Mouse (Mus musculus): ENCODE results near the gene Gm9008.
"Not testable (repeated sequence)": the region's sequence is repeated elsewhere in the genome, so short reads cannot be mapped to it uniquely, and the experiment has no call there.

Gm9008 gene

DNA sequence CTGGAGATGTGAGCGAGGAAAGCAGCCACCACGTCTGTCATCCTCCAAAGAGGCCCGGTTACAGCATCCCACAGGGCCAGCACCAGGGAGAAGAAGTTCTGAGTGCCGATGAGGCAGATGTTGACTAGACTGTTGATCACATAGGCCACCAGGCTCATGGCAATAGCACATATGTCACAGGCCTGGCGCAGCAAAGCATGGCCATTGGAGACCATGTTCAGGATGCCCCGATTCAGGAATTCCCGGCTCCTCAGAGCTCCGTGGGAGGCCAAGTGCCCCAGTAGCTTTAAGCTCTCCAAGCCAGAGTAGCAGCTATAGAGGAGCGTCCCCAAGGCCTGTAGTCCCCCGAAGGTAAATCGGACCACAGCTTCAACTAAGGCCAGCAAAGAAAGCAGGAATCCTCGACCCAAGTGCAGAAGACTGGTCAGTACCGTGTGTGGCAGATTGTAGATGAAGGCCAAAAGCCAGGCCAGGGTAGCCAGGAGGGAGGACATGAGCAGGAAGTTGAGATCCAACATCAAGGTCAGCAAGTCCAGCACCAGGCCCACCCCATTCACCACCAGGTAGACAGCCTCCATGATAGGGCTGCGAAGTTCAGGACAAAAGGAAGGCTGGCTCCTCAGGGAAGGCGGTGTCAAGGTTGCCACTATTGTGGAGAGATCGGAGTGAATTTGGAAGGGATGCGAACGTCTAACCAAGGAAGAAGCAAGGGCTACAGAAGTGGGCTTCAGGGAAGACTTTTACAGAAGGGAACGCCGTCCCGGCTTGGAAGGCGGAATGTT, at the start of gene Gm9008:
TSS of gene Gm9008 (minus strand) at position 731 of the 782 bp plus-strand sequence.
- not testable (repeated sequence) for DNase-seq

DNA sequence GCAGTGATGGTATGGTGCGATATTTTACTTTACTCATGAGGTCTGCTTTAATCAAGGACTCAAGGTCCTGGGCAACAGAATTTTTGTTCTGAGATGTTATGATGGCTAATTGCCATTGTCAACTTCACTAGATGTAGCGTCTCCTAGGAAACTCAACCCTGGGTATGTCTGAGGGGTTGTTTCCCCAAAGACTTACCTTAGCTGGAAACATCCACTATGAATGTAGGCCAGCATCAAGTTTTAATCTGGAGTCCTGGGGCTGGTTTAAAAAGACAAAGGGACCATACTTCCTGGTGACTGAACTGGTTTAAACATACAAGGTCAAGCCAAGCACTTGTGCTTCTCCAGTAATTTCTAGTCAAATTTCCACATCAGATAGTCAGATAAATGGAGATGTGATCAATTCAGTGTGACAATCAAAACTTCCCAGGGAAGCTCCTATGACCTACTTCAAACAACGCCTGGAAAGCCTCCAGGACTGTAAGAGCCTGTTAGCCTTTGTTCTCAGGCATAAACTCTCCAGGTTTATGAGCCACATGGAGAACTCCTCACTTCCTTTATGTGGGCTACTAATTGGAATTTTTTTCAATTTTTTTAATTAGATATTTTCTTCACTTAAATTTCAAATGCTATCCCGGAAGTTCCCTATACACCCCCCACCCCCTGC, 24.5 kb upstream of the Gm9008 start:
- DNase-seq, result no peak

DNA sequence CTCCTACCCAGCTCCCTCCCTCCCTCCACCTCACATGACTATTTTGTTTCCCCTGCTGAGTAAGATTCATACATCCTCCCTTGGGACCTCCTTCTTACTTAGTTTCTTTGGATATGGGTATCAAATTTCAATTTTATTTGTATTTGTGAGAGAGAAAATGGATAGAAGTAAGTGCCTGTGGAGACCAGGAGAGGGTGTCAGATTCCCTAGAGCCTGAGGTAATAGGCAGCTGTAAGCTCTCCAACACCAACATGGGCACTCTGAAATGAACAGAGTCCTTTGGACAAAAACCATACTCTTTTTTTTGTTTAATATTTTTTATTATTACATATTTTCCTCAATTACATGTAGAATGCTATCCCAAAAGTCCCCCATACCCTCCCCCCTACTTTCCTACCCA, 12.6 kb upstream of the Gm9008 start:
- DNase-seq, result no peak

DNA sequence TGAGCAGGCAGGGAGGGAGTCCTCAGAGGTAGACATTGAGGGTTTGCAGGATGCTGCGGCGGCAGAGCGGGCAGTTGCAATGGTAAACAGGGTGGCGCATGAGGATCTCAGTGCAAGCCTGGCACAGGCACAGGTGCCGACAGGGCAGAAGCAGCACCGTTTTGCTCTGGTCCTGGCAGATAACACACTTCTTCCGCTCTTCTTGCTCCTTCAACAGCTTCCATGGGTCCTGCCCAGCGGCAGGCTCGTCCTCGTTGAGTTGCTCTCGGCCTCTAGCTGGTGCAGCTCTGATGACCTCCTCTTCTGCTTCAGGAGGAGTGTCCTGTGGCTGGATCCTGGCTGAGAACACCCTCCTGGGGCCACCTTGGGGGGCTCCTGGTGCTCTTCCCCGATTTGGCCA, 1.2 kb downstream of the Gm9008 start:
- DNase-seq, result not testable (repeated sequence)

DNA sequence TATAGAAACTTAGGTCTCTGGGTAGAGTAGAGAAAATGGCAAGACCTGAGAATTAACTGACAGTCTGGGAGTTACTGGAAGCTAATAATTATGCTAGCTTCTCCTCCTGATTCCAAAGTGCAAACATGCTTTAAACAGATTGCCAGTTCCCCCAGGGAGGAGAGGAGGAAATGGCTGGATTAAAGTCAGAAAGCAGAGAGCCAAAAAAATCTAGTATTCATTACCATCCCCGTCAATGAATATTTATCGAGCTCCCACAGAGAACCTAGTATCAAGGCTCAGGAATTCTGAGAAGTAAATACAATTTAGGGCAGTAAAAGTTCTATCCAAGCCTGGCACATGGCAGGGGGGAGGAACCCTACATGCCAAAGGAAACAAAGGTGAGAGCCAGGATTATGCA, 29.4 kb downstream of the Gm9008 start:
- DNase-seq, result no peak

Data from lung, postnatal 14 days (tissue).